Comparison of ENCODE assay signal across 9 mouse cellular contexts in the genomic region with DNA sequence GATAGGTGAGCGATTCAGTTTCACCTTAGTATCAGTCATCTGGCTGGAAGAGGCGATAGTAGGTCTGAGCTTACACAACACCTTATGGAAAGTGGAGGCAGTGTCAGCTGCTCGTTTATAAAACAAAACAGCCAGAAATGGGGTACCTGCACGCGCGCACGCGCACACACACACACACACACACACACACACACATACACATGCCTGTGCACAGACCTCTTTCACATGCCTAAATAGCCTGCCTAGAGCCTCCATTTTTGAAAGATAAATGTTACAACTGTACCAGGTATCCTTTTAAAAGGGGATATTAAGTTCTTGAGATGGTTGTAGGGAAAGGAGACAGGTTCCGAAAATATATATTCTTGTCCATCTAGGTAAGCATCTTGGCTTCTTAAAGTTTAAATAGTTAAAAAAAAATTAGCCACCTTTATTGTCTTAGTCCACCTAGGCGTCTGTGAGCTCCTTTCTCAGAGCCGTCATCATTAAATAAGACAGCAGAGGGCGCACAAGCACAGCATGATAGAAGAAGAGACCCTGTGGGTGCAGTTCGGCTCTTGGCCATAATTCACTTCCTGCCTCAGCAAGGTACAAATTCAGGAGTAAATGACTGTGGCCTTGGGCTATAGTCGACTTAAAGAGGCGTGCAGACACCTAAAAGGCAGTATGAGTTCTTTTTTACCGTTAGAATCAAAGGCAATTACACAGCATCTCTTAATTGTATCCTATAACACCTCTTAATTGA.
DNase-seq lines count a peak whose midpoint lies in the region; ATAC-seq and TF ChIP-seq lines count a peak whose summit lies in the region.
"Had no signal": no experiment of that assay in that cellular context is flagged by ENCODE, and none has a peak within 500 bp of the region (broad histone marks: within the 10 kb centered on the region; RNA-seq: fewer than 3 reads in every experiment).

No protein-coding gene starts in this region.

- H3K27me3 ChIP-seq in kidney, embryonic 16.5 days (ENCODE audit: insufficient read depth, low read length): no peaks in the 10 kb centered on the region; the same call in 1 of the 2 replicates
- 0 out of 2 replicates have a peak, but pooled peaks cover 4% of the 10 kb centered on the region for H3K27me3 ChIP-seq in liver, embryonic 11.5 days (replicated peaks; ENCODE audit: control insufficient read depth, insufficient read depth, low read length)
- peaks cover 6% of the 10 kb centered on the region for H3K27me3 ChIP-seq in neural tube, embryonic 11.5 days (ENCODE audit: control insufficient read depth, insufficient read depth, low read length)
- H3K27me3 ChIP-seq: stomach, embryonic 15.5 days had no signal

- peak; percentile 78 for DNase-seq in A20 (ENCODE audit: low read depth, low spot score)
- peak; percentile 86 for DNase-seq in R1 (ENCODE audit: low read depth, low spot score)
- DNase-seq in gastrocnemius, postnatal 25 days: peak; percentile 7
- DNase-seq in liver, embryonic 11.5 days (ENCODE audit: low spot score): peak; percentile 55
- peak; percentile 76 for DNase-seq in neural tube, embryonic 11.5 days (ENCODE audit: low spot score)
- DNase-seq in thymus, postnatal 0 days (ENCODE audit: low spot score): peak; percentile 79

- H3K9ac ChIP-seq in kidney, embryonic 16.5 days (replicated peaks; ENCODE audit: low read length): no peak overlapping the region
- H3K9ac ChIP-seq in liver, embryonic 11.5 days (ENCODE audit: low read depth, low read length): no peak overlapping the region
- H3K9ac ChIP-seq in neural tube, embryonic 11.5 days (ENCODE audit: low read length): no peak overlapping the region
- H3K9ac ChIP-seq: stomach, embryonic 15.5 days had no signal

- H3K4me1 ChIP-seq in cortical plate, adult 2 months (ENCODE audit: control insufficient read depth, insufficient read depth, low read length): no peaks in the 10 kb centered on the region
- H3K4me1 ChIP-seq in kidney, embryonic 16.5 days (ENCODE audit: insufficient read depth, low read length): no peaks in the 10 kb centered on the region
- H3K4me1 ChIP-seq in liver, embryonic 11.5 days (replicated peaks; ENCODE audit: control insufficient read depth, insufficient read depth, low read length): no peaks in the 10 kb centered on the region
- H3K4me1 ChIP-seq in neural tube, embryonic 11.5 days (ENCODE audit: control insufficient read depth, insufficient read depth, low read length): no peaks in the 10 kb centered on the region
- H3K4me1 ChIP-seq: stomach, embryonic 15.5 days had no signal

- no peak overlapping the region for H3K27ac ChIP-seq in cortical plate, adult 2 months (ENCODE audit: insufficient read depth, low read length)
- no peak overlapping the region for H3K27ac ChIP-seq in kidney, embryonic 16.5 days (ENCODE audit: low read length)
- H3K27ac ChIP-seq in liver, embryonic 11.5 days (ENCODE audit: low read depth, low read length): no peak overlapping the region
- H3K27ac ChIP-seq in neural tube, embryonic 11.5 days (ENCODE audit: low read depth, low read length): no peak overlapping the region
- H3K27ac ChIP-seq: stomach, embryonic 15.5 days had no signal

- no peak overlapping the region for H3K4me2 ChIP-seq in kidney, embryonic 16.5 days (replicated peaks; ENCODE audit: low read depth, low read length)
- no peak overlapping the region for H3K4me2 ChIP-seq in liver, embryonic 11.5 days
- H3K4me2 ChIP-seq in neural tube, embryonic 11.5 days (ENCODE audit: low read depth): no peak overlapping the region
- H3K4me2 ChIP-seq: stomach, embryonic 15.5 days had no signal

- TF ChIP-seq CTCF in cortical plate, adult 2 months (IDR thresholded peaks at IDR 0.05; ENCODE audit: extremely low read depth, insufficient read depth, low read length): peak; percentile 78

- H3K4me3 ChIP-seq in cortical plate, adult 2 months (ENCODE audit: insufficient read depth, low read length): no peak overlapping the region
- no peak overlapping the region for H3K4me3 ChIP-seq in kidney, embryonic 16.5 days (ENCODE audit: low read length)
- no peak overlapping the region for H3K4me3 ChIP-seq in liver, embryonic 11.5 days (ENCODE audit: low read depth, low read length)
- no peak overlapping the region for H3K4me3 ChIP-seq in neural tube, embryonic 11.5 days (ENCODE audit: low read depth, low read length)
- H3K4me3 ChIP-seq: stomach, embryonic 15.5 days had no signal

- peak; percentile 61; the same call in 1 of the 2 replicates for ATAC-seq in kidney, embryonic 16.5 days (ENCODE audit: low FRiP score, low TSS enrichment)
- ATAC-seq in liver, embryonic 11.5 days (replicated peaks; ENCODE audit: low FRiP score): peak; percentile 67; the same call in 1 of the 2 replicates
- peak; percentile 67 for ATAC-seq in neural tube, embryonic 11.5 days (ENCODE audit: insufficient read depth, low FRiP score, low TSS enrichment)

- H3K36me3 ChIP-seq in kidney, embryonic 16.5 days (ENCODE audit: insufficient read depth, low read length): no peaks in the 10 kb centered on the region
- no peaks in the 10 kb centered on the region for H3K36me3 ChIP-seq in liver, embryonic 11.5 days (ENCODE audit: control insufficient read depth, insufficient read depth, low read length)
- no peaks in the 10 kb centered on the region for H3K36me3 ChIP-seq in neural tube, embryonic 11.5 days (ENCODE audit: control insufficient read depth, insufficient read depth, low read length)
- H3K36me3 ChIP-seq: stomach, embryonic 15.5 days had no signal

- 49% methylated on average over 16 of the region's 16 CpGs for WGBS in kidney, embryonic 16.5 days
- 48% methylated on average over 16 of the region's 16 CpGs for WGBS in liver, embryonic 11.5 days
- 48% methylated on average over 16 of the region's 16 CpGs for WGBS in neural tube, embryonic 11.5 days

- no peak for TF ChIP-seq POLR2A in cortical plate, adult 2 months (IDR thresholded peaks at IDR 0.05; ENCODE audit: extremely low read depth, insufficient read depth, low read length)

- H3K9me3 ChIP-seq in kidney, embryonic 16.5 days (ENCODE audit: low read length): no peaks in the 10 kb centered on the region
- no peaks in the 10 kb centered on the region for H3K9me3 ChIP-seq in liver, embryonic 11.5 days (ENCODE audit: control insufficient read depth, low read length)
- H3K9me3 ChIP-seq in neural tube, embryonic 11.5 days (ENCODE audit: control insufficient read depth, low read length): no peaks in the 10 kb centered on the region
- H3K9me3 ChIP-seq: stomach, embryonic 15.5 days had no signal

Comparison
In these comparisons a context has a peak if more than half of its experiments do, and no peak if none do; other contexts are left out.
1. DNase-seq: peak in every context shown above with its lines; median percentile 86 in R1; 79 in thymus, postnatal 0 days; 78 in A20; 76 in neural tube, embryonic 11.5 days; 55 in liver, embryonic 11.5 days; 7 in gastrocnemius, postnatal 25 days.